Mouse (Mus musculus) heart, postnatal 14 days (tissue): ENCODE measurements around the gene 4933425L06Rik. TPM values are rescaled to one million over a fixed set of nuclear protein-coding genes. Genes with fewer than 3 reads are reported as not detected.

Experiments used
- DNase-seq, 2 experiments: peaks; one replicate each; pipeline ENCODE4 v3.0.0; 2021 to 2022
- intact Hi-C: fragments of 180-260 bp; cut with DNase I; formaldehyde crosslinking; loops from one replicate; pipeline ENCODE4 v1.15.1; 2025
- total RNA-seq, 2 experiments: library from RNA; stranded (reverse); gene quantifications; 2 replicates each; pipeline ENCODE4 v1.2.3; 2021

Gene 4933425L06Rik
- total RNA-seq, 2 experiments from 2014 or later, result not detected

GRCm38 (mm10) chr13:105132370-105132769 lies 50.4 kb downstream of the 4933425L06Rik start:
- DNase-seq, result no peak
- intact Hi-C loops, result no loop called here

GRCm38 (mm10) chr13:105132776-105133175 lies 50.9 kb downstream of the 4933425L06Rik start:
- intact Hi-C loops, result no loop called here
- peak in 1 of 2 experiments; percentile 18 for DNase-seq

- intact Hi-C loops, result no loop called here
- DNase-seq, result no peak
Measured at GRCm38 (mm10) chr13:105134397-105134796, 52.5 kb downstream of the 4933425L06Rik start.

- intact Hi-C loops, result no loop called here
- no peak for DNase-seq
Measured at GRCm38 (mm10) chr13:105139881-105140280, 58.0 kb downstream of the 4933425L06Rik start.

GRCm38 (mm10) chr13:105146827-105147226 lies 64.9 kb downstream of the 4933425L06Rik start:
- intact Hi-C loops, result no loop called here
- DNase-seq, result no peak

GRCm38 (mm10) chr13:105147795-105148418 lies 66.0 kb downstream of the 4933425L06Rik start:
- intact Hi-C loops, result no loop called here
- DNase-seq, result no peak

- no peak for DNase-seq
- intact Hi-C loops, result loop anchor here (2.0 kb wide), 1 partner anchor 201 kb away; no protein-coding TSS in a partner anchor
Measured at GRCm38 (mm10) chr13:105150006-105150405, 68.1 kb downstream of the 4933425L06Rik start.

- peak in 1 of 2 experiments; percentile 19 for DNase-seq
- intact Hi-C loops, result no loop called here
Measured at GRCm38 (mm10) chr13:105153955-105154354, 72.0 kb downstream of the 4933425L06Rik start.

GRCm38 (mm10) chr13:105165441-105165840 lies 83.5 kb downstream of the 4933425L06Rik start:
- intact Hi-C loops, result no loop called here
- DNase-seq, result no peak

Other genes starting within 250 kb of the 4933425L06Rik start
- gene Shisal2b, start 218.2 kb upstream of the 4933425L06Rik start, total RNA-seq, result not detected
- gene Rgs7bp, start 27.2 kb upstream of the 4933425L06Rik start, total RNA-seq, result 1 to 10 TPM; 3.8 to 4.3 TPM
- under 1 TPM; 0.62 to 0.83 TPM for gene Rnf180, start 212.7 kb downstream of the 4933425L06Rik start, total RNA-seq